Mouse (Mus musculus) liver, embryonic 14.5 days (tissue): ENCODE data around the gene Kif20b. TPM values are rescaled to one million over a fixed set of nuclear protein-coding genes. Genes with fewer than 3 reads are reported as not detected.

Experiments
- ATAC-seq: fragments of 200-750 bp; cut with Nextera tagmentation; 2 replicates; pipeline ENCODE4 v1.8.0; 2017; ENCODE audit warnings: moderate number of reproducible peaks, mild to moderate bottlenecking, moderate library complexity; ENCODE audit not compliant: insufficient read depth
- DNase-seq, 3 experiments: peaks; one replicate each; pipeline ENCODE4 v3.0.0-alpha.2; 2012 to 2013; ENCODE audit warnings: low read depth in 3 of 3, low spot score in 3 of 3
- H3K27ac ChIP-seq: fragments of 300-500 bp; sonication (generic); 2 replicates; pipeline ENCODE4 v1.5.1; 2014; ENCODE audit warnings: moderate library complexity, mild to moderate bottlenecking, control low read depth, inconsistent platforms
- H3K27me3 ChIP-seq: fragments of 300-500 bp; sonication (generic); 2 replicates; pipeline ENCODE4 v1.6.1; 2014; ENCODE audit warnings: mild to moderate bottlenecking, low read length, moderate library complexity; ENCODE audit not compliant: control insufficient read depth, insufficient read depth
- H3K36me3 ChIP-seq: fragments of 300-500 bp; sonication (generic); replicated peaks from 2 replicates; pipeline ENCODE4 v1.6.1; 2014; ENCODE audit warnings: low read depth; ENCODE audit not compliant: control insufficient read depth, insufficient read depth
- H3K4me1 ChIP-seq, 2 experiments: fragments of 200-500 bp in 1 of 2; fragments of 300-500 bp in 1 of 2; sonication (generic) in 1 of 2; replicated peaks; 2 replicates each; pipeline ENCODE4 v1.6.1; 2012 to 2014; ENCODE audit warnings: antibody characterized with exemption in 1 of 2, inconsistent platforms in 1 of 2, low read length in 1 of 2; ENCODE audit not compliant: control insufficient read depth in 2 of 2, insufficient read depth in 2 of 2
- H3K4me2 ChIP-seq: fragments of 300-500 bp; sonication (generic); 2 replicates; pipeline ENCODE4 v1.6.1; 2014; ENCODE audit warnings: low read depth, mild to moderate bottlenecking, control low read depth, moderate library complexity
- H3K4me3 ChIP-seq, 2 experiments: fragments of 200-500 bp in 1 of 2; fragments of 300-500 bp in 1 of 2; sonication (generic) in 1 of 2; 2 replicates each; pipeline ENCODE4 v1.5.1; 2012 to 2014; ENCODE audit warnings: low read depth in 2 of 2, low read length in 2 of 2, mild to moderate bottlenecking in 2 of 2, control low read depth in 1 of 2, inconsistent platforms in 1 of 2, moderate library complexity in 1 of 2; ENCODE audit not compliant: insufficient read depth in 1 of 2
- H3K9ac ChIP-seq: fragments of 300-500 bp; sonication (generic); replicated peaks from 2 replicates; pipeline ENCODE4 v1.6.1; 2014; ENCODE audit warnings: mild to moderate bottlenecking, control low read depth, moderate library complexity
- H3K9me3 ChIP-seq: fragments of 300-500 bp; sonication (generic); 2 replicates; pipeline ENCODE4 v1.6.1; 2016; ENCODE audit warnings: low read length, mixed read lengths; ENCODE audit not compliant: control insufficient read depth
- CTCF ChIP-seq: IDR thresholded peaks from 2 replicates; pipeline ENCODE4 v1.5.1; 2016; ENCODE audit warnings: antibody characterized with exemption, low read depth, control low read depth
- EP300 ChIP-seq: IDR thresholded peaks from 2 replicates; pipeline ENCODE4 v1.6.1; 2016; ENCODE audit warnings: antibody characterized with exemption, low read depth
- WGBS: fragments of 180-500 bp; shearing (Covaris S2); extraction: QIAGEN DNeasy Blood & Tissue Kit; methylation state at CpG from one replicate; pipeline ENCODE4 v1.1.7; 2014; ENCODE audit not compliant: insufficient replicate concordance; 5-methylcytosine and 5-hydroxymethylcytosine counted together
- polyA plus RNA-seq, 2 experiments: library from polyadenylated mRNA; depleted of rRNA in 1 of 2; stranded (reverse) in 1 of 2; unstranded in 1 of 2; fragments of >200 nt; fragmentation: Nextera tagmentation in 1 of 2; extraction: Ambion mirVana in 1 of 2; gene quantifications; 2 replicates each; pipeline versions ENCODE4 v1.2.1 to v1.2.3; 2012 to 2014

Kif20b gene
- polyA plus RNA-seq, 2 experiments, result 20.4 to 30.7 TPM

DNA sequence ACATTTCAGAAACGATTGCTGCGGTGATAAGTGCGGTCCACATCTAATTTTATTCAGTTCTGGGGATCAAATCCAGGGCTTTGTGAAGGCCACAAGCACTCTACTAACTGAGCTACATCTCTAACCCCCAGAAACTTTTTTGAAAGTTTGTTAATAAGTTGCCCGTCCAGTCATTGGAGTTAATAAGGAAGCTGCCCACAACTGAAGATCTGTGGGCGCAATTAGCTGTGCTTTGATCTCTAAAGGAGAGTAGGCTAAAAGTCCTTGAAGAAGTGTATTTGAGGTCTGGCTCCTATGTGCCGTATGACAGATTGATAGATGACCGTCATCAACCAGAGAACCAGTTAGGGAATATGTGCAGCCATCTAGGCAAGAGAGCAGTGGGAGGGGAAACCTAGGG lies 20.9 kb upstream of the Kif20b start:
- H3K27ac ChIP-seq, result no peak overlapping the region
- no peaks in the 10 kb centered on the region for H3K27me3 ChIP-seq
- H3K4me2 ChIP-seq, result no peak overlapping the region
- 0 out of 4 replicates have a peak, but pooled peaks cover 0 to 2% of the 10 kb centered on the region in 2 experiments for H3K4me1 ChIP-seq
- WGBS, result 78% methylated on average over 7 of the region's 7 CpGs
- no peak for ATAC-seq
- TF ChIP-seq EP300 (no peak), CTCF (no peak)
- H3K9me3 ChIP-seq, result no peaks in the 10 kb centered on the region
- no peaks in the 10 kb centered on the region for H3K36me3 ChIP-seq
- no peak overlapping the region for H3K4me3 ChIP-seq
- DNase-seq, result no peak
- no peak overlapping the region for H3K9ac ChIP-seq

DNA sequence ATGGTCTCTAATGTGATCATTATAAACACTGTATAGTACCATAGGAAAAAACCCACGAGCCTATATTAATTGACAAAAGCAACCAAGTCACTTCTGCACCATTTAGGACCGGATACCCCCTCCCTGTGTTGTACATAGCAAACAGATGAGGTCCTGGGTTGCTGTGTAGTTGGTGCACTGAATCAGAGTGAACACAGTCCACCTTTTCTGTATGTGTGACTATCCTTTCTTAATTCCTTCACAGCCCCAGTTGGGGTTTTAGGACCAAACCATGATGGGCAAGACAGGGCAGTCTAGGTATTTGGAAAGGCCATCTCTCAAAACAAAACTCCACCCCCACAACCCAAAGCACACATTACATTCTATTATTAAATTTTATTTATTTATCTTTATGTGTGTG lies 20.4 kb upstream of the Kif20b start:
- Histone ChIP-seq H3K27ac (no peak overlapping the region), H3K4me1 (0 out of 4 replicates have a peak, but pooled peaks cover 0 to 2% of the 10 kb centered on the region in 2 experiments), H3K9me3 (no peaks in the 10 kb centered on the region), H3K27me3 (no peaks in the 10 kb centered on the region), H3K9ac (no peak overlapping the region), H3K4me2 (no peak overlapping the region), H3K4me3 (no peak overlapping the region), H3K36me3 (no peaks in the 10 kb centered on the region)
- WGBS, result 66% methylated on average over 2 of the region's 2 CpGs
- ATAC-seq (no peak), DNase-seq (no peak)
- no peak for TF ChIP-seq EP300
- TF ChIP-seq CTCF, result no peak

DNA sequence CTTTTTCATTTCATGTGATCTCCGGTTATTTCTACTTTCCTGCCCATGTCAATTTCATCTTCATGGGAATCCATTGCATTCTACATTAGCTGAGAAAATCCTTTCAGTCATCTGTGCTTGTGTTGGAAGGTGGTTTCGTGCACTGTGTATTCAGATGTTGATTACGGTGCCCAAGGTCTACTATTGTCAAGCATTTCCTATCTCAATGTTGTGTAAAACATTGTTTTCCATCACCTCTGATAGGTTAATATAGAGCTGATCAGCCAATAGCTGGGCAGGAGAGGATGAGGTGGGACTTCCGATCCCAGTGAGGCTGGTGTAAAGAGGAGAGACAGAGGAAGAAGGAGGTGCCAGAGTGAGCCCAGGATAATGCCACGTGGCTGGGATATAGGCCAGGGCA lies 18.1 kb upstream of the Kif20b start:
- Histone ChIP-seq H3K4me2 (no peak overlapping the region), H3K27me3 (no peaks in the 10 kb centered on the region), H3K4me1 (0 out of 4 replicates have a peak, but pooled peaks cover 0 to 2% of the 10 kb centered on the region in 2 experiments), H3K9ac (no peak overlapping the region), H3K9me3 (no peaks in the 10 kb centered on the region), H3K4me3 (no peak overlapping the region), H3K27ac (no peak overlapping the region), H3K36me3 (no peaks in the 10 kb centered on the region)
- TF ChIP-seq EP300, result no peak
- no peak for TF ChIP-seq CTCF
- DNase-seq (no peak), ATAC-seq (no peak)
- 73% methylated on average over 5 of the region's 5 CpGs for WGBS

DNA sequence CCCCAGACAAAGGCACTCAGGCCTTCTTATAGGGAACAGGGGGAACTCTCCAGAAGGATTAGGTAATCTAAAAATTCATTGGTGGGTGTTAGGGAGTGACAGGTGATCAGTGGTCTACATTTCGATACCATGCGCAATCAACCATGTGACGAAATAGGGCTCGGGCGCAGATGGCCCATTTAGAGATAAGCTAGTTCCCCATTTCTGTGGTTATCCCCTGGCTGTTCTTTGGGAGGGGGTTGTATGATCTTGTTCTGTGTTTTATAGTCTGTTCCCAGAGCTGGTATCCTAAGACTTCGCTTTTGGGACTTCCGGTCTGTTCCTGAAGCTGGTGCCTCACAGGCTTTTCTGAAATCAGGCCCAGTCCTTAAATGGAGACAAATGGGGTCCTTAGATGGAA lies 16.7 kb upstream of the Kif20b start:
- WGBS, result 24% methylated on average over 7 of the region's 7 CpGs
- DNase-seq, result peak in 2 of 3 experiments; percentile 11 to 14

DNA sequence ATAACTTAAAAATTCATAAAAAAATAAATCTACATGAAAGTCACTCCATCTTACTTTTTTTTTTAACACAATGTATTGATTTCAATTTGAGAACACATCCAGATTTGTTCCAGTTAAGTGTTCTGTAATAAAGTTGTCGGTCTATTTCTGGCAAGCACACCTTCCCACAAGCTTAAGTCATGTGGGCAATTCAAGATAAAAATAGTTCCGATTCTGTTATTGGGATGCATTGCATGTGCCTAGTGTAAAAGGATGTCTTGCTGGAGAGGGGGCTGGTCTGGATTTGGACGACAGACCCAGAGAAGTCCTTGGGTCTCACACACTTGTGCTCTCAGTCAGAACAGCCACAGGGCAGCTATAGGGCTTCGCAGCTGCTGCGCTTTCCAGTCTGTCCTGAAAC lies 15.4 kb upstream of the Kif20b start:
- 0 out of 4 replicates have a peak, but pooled peaks cover 0 to 2% of the 10 kb centered on the region in 2 experiments for H3K4me1 ChIP-seq
- H3K4me2 ChIP-seq, result no peak overlapping the region
- no peaks in the 10 kb centered on the region for H3K27me3 ChIP-seq
- H3K4me3 ChIP-seq, result no peak overlapping the region
- ATAC-seq, result no peak
- H3K9me3 ChIP-seq, result no peaks in the 10 kb centered on the region
- DNase-seq, result no peak
- no peaks in the 10 kb centered on the region for H3K36me3 ChIP-seq
- 43% methylated on average over 5 of the region's 5 CpGs for WGBS
- TF ChIP-seq CTCF, result no peak
- TF ChIP-seq EP300, result no peak
- H3K27ac ChIP-seq, result no peak overlapping the region
- H3K9ac ChIP-seq, result no peak overlapping the region

More for the DNA sequence above, 16.7 kb upstream of the Kif20b start:
- Histone ChIP-seq H3K4me1 (0 out of 4 replicates have a peak, but pooled peaks cover 0 to 2% of the 10 kb centered on the region in 2 experiments), H3K9me3 (no peaks in the 10 kb centered on the region), H3K4me3 (no peak overlapping the region), H3K4me2 (no peak overlapping the region), H3K9ac (no peak overlapping the region), H3K27ac (no peak overlapping the region), H3K27me3 (no peaks in the 10 kb centered on the region), H3K36me3 (no peaks in the 10 kb centered on the region)
- no peak for ATAC-seq
- TF ChIP-seq EP300, result no peak
- TF ChIP-seq CTCF, result no peak
